Mouse (Mus musculus): ENCODE measurements around the gene Foxp1. TPM values are rescaled to one million over a fixed set of nuclear protein-coding genes. Genes with fewer than 3 reads are reported as not detected.

Foxp1 gene
- polyA plus RNA-seq, 2 experiments, result 101 to 166 TPM

- Histone ChIP-seq H3K9ac (ENCODE audit: low read depth, low read length, severe bottlenecking) (peak overlapping the region; percentile 43; the same call in 1 of the 2 replicates), H3K9me3 (ENCODE audit: control insufficient read depth, low read length) (no peaks in the 10 kb centered on the region), H3K36me3 (ENCODE audit: control insufficient read depth, insufficient read depth, low read length) (no peaks in the 10 kb centered on the region), H3K27ac (replicated peaks; ENCODE audit: low read depth, low read length) (no peak overlapping the region), H3K4me2 (replicated peaks; ENCODE audit: low read depth, low read length, severe bottlenecking) (peak overlapping the region; percentile 52), H3K27me3 (ENCODE audit: control insufficient read depth, insufficient read depth, low read length) (no peaks in the 10 kb centered on the region; the same call in 1 of the 2 replicates), H3K4me1 (ENCODE audit: control insufficient read depth, insufficient read depth, low read length) (peaks cover 40% of the 10 kb centered on the region), H3K4me3 (replicated peaks; ENCODE audit: low read length) (peak overlapping the region; percentile 31)
- TF ChIP-seq POLR2A (IDR thresholded peaks at IDR 0.05; ENCODE audit: borderline replicate concordance, extremely low read depth, insufficient read depth, insufficient read length), result no peak
- no peak for DNase-seq (ENCODE audit: low spot score)
- no peak for ATAC-seq (ENCODE audit: low FRiP score, low read depth)
- WGBS, result 26% methylated on average over 9 of the region's 9 CpGs
These were observed 497.9 kb downstream of the Foxp1 start for GRCm38 (mm10) chr6:99024588-99024987.

DNA sequence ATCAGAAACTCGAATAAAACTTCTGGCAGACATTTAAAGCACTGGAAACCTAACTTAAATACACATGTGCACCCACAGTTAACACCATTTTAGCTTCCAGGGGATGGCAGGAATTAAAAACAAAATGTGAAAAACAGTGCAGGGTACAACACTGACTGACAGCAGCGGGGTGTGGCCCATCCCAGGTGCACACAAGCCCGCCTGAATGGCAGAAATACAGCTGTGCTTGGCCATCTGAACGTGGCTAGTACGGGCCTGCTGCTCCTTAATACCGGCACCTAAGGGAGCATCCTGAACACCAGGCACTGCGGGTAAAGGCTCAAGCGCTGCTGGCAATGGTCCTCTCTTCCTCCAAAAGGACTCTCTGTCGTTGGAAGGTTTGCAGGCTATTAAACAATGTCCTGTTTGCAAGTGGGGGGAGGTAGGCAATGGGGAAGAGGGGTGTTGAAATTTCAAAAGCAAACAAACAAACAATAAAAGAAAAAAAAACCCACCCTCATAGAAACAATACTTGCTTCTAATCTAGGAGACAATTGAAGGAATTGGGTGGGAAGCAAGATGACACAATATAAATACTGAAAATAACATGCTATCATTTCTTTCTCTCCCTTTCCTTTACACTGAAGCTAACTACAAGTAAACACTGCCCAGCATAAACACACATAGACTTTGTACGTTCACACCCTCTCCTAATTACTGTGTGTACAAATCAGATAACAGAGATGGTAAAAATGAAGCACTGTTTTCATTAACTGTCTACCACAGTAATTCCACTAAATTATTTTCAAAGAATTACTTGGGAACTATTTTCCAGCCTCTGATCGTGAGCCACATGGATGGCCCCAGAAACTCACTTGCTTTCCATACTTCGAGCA lies 501.7 kb downstream of the Foxp1 start:
- Histone ChIP-seq H3K9ac (ENCODE audit: low read depth, low read length, severe bottlenecking) (peak overlapping the region; percentile 6; the same call in 1 of the 2 replicates), H3K4me1 (ENCODE audit: control insufficient read depth, insufficient read depth, low read length) (peaks cover 43% of the 10 kb centered on the region), H3K4me2 (replicated peaks; ENCODE audit: low read depth, low read length, severe bottlenecking) (peak overlapping the region; percentile 16; the same call in 1 of the 2 replicates), H3K4me3 (replicated peaks; ENCODE audit: low read length) (0 out of 2 replicates have a peak overlapping the region, but pooled peaks have one; percentile 4), H3K27me3 (ENCODE audit: control insufficient read depth, insufficient read depth, low read length) (no peaks in the 10 kb centered on the region; the same call in 1 of the 2 replicates), H3K9me3 (ENCODE audit: control insufficient read depth, low read length) (no peaks in the 10 kb centered on the region), H3K36me3 (ENCODE audit: control insufficient read depth, insufficient read depth, low read length) (peaks cover 6% of the 10 kb centered on the region; the same call in 1 of the 2 replicates), H3K27ac (replicated peaks; ENCODE audit: low read depth, low read length) (no peak overlapping the region)
- no peak for ATAC-seq (ENCODE audit: low FRiP score, low read depth)
- TF ChIP-seq POLR2A (IDR thresholded peaks at IDR 0.05; ENCODE audit: borderline replicate concordance, extremely low read depth, insufficient read depth, insufficient read length), result no peak
- WGBS, result 33% methylated on average over 12 of the region's 12 CpGs
- no peak for DNase-seq (ENCODE audit: low spot score)

DNA sequence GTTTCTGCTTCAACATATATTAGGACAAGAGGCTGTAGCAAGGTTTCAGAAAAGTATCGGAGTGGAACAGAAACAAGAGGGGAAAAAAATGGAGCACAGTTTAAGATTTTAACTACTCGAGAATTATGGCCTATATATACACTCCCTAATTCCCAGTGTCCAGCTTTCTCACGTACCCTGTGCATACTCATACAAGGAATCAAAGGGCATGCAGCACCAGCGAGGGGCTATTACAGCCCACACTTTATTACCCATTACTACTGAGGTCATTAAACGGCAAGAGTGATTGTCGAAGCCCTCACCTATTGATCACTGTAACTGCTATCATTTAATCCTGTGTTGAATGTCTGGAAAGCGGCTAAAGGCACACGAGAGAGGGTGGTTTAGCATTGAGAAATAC lies 502.8 kb downstream of the Foxp1 start:
- Histone ChIP-seq H3K27me3 (ENCODE audit: control insufficient read depth, insufficient read depth, low read length) (no peaks in the 10 kb centered on the region), H3K9me3 (ENCODE audit: control insufficient read depth, low read length) (no peaks in the 10 kb centered on the region), H3K4me3 (replicated peaks; ENCODE audit: low read length) (no peak overlapping the region), H3K4me1 (ENCODE audit: control insufficient read depth, insufficient read depth, low read length) (peaks cover 39% of the 10 kb centered on the region), H3K9ac (ENCODE audit: low read depth, low read length, severe bottlenecking) (no peak overlapping the region), H3K36me3 (ENCODE audit: control insufficient read depth, insufficient read depth, low read length) (peaks cover 14% of the 10 kb centered on the region), H3K4me2 (replicated peaks; ENCODE audit: low read depth, low read length, severe bottlenecking) (no peak overlapping the region; the same call in 1 of the 2 replicates), H3K27ac (replicated peaks; ENCODE audit: low read depth, low read length) (no peak overlapping the region)
- ATAC-seq (ENCODE audit: low FRiP score, low read depth) (no peak), DNase-seq (ENCODE audit: low spot score) (no peak)
- no peak for TF ChIP-seq POLR2A (IDR thresholded peaks at IDR 0.05; ENCODE audit: borderline replicate concordance, extremely low read depth, insufficient read depth, insufficient read length)
- 34% methylated on average over 8 of the region's 8 CpGs for WGBS

- Histone ChIP-seq H3K36me3 (ENCODE audit: control insufficient read depth, insufficient read depth, low read length) (peaks cover 18% of the 10 kb centered on the region), H3K4me1 (ENCODE audit: control insufficient read depth, insufficient read depth, low read length) (peaks cover 34% of the 10 kb centered on the region), H3K4me3 (replicated peaks; ENCODE audit: low read length) (no peak overlapping the region), H3K27me3 (ENCODE audit: control insufficient read depth, insufficient read depth, low read length) (no peaks in the 10 kb centered on the region), H3K9ac (ENCODE audit: low read depth, low read length, severe bottlenecking) (no peak overlapping the region), H3K27ac (replicated peaks; ENCODE audit: low read depth, low read length) (no peak overlapping the region), H3K4me2 (replicated peaks; ENCODE audit: low read depth, low read length, severe bottlenecking) (no peak overlapping the region), H3K9me3 (ENCODE audit: control insufficient read depth, low read length) (no peaks in the 10 kb centered on the region)
- no peak for TF ChIP-seq POLR2A (IDR thresholded peaks at IDR 0.05; ENCODE audit: borderline replicate concordance, extremely low read depth, insufficient read depth, insufficient read length)
- WGBS, result 16% methylated on average over 9 of the region's 9 CpGs
- ATAC-seq (ENCODE audit: low FRiP score, low read depth) (peak; percentile 50; the same call in 1 of the 2 replicates), DNase-seq (ENCODE audit: low spot score) (peak; percentile 27)
These were observed 503.3 kb downstream of the Foxp1 start for GRCm38 (mm10) chr6:99019266-99019665.

DNA sequence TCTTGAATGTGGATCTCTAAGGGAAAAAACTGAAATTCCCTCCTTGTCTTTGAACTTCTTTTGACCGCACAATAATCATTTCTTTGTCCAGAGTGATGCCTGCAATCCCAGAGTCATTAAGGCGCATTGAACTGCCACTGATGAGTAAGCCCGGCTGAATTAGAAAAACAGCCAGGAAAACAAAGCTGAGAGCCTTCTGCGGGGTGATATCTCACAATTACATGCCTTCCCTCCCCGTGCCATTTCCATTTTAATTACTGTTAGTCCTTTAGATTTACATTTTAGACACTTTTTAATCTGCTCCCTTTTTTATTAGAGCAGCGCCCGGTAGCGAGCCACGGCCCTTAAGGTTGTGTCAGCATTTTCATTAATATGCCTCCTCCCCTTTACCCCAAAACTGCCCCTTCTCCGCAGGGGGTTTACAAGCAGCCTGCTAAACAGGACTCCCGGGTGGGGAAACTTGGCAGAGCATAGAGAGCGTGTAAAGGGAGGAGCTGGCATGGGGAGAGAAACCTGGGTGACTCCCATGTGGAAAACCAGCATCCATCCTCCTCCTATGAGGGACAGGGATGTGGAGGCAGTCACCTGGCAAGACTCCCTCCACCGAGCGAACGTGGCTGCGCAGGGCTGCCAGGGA lies 508.5 kb downstream of the Foxp1 start:
- H3K27ac ChIP-seq (replicated peaks; ENCODE audit: low read depth, low read length), result no peak overlapping the region

More for the DNA sequence above, 508.5 kb downstream of the Foxp1 start:
- ATAC-seq (ENCODE audit: low FRiP score, low read depth), result no peak
- H3K9ac ChIP-seq (ENCODE audit: low read depth, low read length, severe bottlenecking), result no peak overlapping the region
- no peak for DNase-seq (ENCODE audit: low spot score)
- WGBS, result 24% methylated on average over 16 of the region's 16 CpGs
- peaks cover 40% of the 10 kb centered on the region for H3K36me3 ChIP-seq (ENCODE audit: control insufficient read depth, insufficient read depth, low read length)
- H3K27me3 ChIP-seq (ENCODE audit: control insufficient read depth, insufficient read depth, low read length), result no peaks in the 10 kb centered on the region
- H3K4me3 ChIP-seq (replicated peaks; ENCODE audit: low read length), result no peak overlapping the region
- no peak overlapping the region for H3K4me2 ChIP-seq (replicated peaks; ENCODE audit: low read depth, low read length, severe bottlenecking)
- TF ChIP-seq POLR2A (IDR thresholded peaks at IDR 0.05; ENCODE audit: borderline replicate concordance, extremely low read depth, insufficient read depth, insufficient read length), result no peak
- H3K9me3 ChIP-seq (ENCODE audit: control insufficient read depth, low read length), result no peaks in the 10 kb centered on the region
- H3K4me1 ChIP-seq (ENCODE audit: control insufficient read depth, insufficient read depth, low read length), result peaks cover 19% of the 10 kb centered on the region
